Mouse (Mus musculus) brain, embryonic 18.5 days (tissue): ENCODE results near the gene Gm10959.

Source experiments
- DNase-seq: peaks from one replicate; pipeline ENCODE4 v3.0.0-alpha.2; 2012; ENCODE audit warnings: low read depth, low spot score

The Gm10959 gene

GRCm38 (mm10) chr3:122894772-122895171 is 24.4 kb downstream of the Gm10959 start, which contains the start of gene Fabp2:
TSS of gene Fabp2 (plus strand) at chr3:122895072.
- no peak for DNase-seq

DNA sequence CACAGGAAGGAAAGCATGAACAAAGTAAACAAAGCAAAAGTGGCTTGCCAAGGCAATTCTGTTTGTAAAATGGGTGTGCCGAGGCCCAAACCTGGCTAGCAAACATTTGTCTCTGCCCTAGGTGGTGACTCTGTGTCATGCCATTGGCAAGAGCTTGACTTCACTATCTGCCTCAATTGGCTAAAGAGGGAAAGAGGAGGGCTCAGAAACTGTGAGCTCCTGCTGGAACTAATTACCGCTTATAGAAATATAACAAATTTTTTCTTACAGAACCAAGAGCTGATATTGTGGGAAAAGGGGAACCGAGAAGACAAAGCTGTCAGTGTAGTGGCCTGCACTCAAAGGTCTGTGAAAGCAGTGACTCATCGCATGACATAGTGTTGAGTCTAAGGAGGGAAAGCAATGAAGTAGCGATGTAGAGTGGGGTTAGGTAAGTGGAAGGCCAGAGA is 30.8 kb downstream of the Gm10959 start:
- no peak for DNase-seq

- DNase-seq, result no peak
Observed at GRCm38 (mm10) chr3:122887505-122888301, 31.5 kb downstream of the Gm10959 start.

DNA sequence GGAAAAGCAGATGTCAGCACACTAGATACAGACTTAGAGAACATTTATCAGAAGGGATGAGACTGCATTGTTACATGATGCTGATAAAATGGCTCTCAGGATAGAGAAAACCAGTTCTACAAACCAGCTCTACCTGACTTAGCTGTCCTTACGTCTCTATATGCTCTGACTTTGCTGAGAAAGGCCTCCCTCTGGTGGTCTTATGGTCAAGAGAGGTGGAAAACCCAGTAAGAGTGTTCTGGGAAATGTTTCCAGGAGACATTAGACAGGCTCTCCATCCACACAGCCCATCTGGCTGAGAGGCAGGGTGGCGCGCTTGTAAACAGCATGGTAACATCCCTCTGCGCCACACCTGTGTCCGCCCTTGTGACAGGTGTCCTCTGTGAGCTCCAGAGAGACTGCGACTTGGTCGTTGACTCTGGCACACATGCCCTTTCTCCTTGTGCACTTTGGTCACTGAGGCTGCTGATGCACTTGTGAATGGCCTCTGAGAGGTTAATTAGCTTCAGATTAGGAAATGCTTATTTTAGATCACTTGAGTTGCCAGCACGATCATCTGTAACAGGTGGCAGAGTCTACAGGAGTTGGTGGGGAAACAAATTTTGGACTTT is 40.4 kb downstream of the Gm10959 start:
- DNase-seq, result no peak

- DNase-seq, result no peak
Observed at GRCm38 (mm10) chr3:122877543-122877942, 41.6 kb downstream of the Gm10959 start.

DNA sequence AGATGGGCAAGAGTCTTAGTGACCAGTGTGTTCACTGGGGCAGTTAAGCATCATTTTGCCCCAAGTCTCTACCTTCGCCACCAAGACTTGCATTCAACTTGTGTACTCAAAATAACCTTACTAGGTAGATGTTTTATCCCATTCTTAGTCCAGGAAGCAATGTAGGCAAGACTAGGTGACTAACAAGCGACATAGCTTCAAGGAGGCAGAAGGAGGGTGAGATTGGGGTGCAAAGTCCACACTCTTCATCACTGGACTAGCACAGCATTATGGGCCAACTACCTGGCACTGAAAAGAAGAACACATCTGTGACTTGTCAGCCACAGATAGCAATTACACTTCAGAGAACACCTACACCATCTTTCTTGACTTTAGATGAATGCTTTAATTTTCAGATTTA is 42.3 kb downstream of the Gm10959 start:
- DNase-seq, result no peak

DNA sequence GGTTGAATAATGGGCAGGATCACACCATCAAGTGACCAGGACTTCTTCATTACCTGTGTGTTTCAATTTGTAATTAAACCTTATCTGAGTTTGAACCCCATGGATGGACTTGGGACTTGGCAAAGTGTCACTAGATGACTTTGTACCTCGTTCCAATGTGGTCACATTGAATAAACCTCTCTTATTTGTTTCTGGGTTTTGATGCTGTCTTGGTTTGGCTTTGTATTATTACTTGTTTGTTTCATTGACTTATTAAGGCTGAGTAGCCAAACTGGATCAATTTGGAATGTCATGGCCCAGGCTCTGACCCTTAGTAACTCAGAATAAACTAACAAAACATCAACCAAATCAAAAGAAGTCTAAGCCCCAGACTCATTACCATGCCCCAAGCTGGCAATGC is 47.6 kb downstream of the Gm10959 start:
- DNase-seq, result no peak

DNA sequence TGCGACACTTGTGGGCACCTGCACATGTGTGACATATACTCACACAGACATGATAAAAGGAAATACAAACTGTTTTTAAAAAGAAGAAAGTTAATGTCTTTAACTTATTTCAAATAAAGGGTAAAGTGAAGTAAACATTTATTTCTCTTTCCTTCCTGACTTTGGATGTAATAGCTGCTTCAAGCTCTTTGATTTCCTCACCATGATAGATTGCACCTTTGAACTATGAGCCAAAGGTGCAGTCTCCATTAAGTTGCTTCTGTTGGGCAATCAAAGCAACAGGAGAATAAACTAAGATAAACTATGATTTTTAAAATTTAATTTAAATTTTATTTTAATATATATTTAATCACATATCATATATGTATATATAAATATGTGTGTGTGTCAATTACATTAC is 50.9 kb downstream of the Gm10959 start:
- no peak for DNase-seq

DNA sequence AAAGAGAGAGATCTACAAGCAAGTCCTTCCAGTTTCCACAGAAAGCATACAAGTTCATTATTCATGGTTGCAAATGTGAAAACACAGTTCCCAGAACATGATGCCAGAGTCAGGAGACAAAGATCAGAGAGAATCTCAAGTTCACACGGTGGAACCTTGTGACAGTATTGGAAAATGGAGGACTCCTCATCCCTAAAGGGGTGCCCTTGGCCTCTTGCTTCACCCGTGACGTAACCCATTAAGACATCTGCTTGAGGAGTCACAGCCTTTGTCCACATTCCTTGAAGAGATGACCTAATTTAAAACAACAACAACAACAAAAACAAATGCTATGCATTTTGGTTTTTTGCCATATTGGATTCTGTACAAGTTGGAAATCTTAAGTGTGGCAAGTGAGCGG is 54.1 kb downstream of the Gm10959 start:
- DNase-seq, result no peak
